Mouse (Mus musculus) T-helper 17 cell (primary cell): ENCODE measurements at regions not wholly inside any gene's neighbourhood (a gene's known extent, or its start where the extent isn't known, plus 50 kb on each side); places are given as distances from the start of the nearest gene placed in this dataset.

Source experiments
- in situ Hi-C, 2 experiments: fragments of 300-600 bp; cut with MboI, MseI; formaldehyde crosslinking; loops; 1 replicate in 1 of 2; 2 replicates in 1 of 2; pipeline ENCODE4 v1.15.1; 2025; ENCODE audit warnings: high pct_unique_total_duplicates in 2 of 2

- in situ Hi-C loops = no loop called here
These were observed 175.0 kb upstream of the Lrig3 start for GRCm38 (mm10) chr10:125790924-125791323.

GRCm38 (mm10) chr10:125794504-125794903 is 171.5 kb upstream of the Lrig3 start:
- in situ Hi-C loops = no loop called here

- in situ Hi-C loops = no loop called here
These were observed 170.6 kb upstream of the Lrig3 start for GRCm38 (mm10) chr10:125795323-125795722.

GRCm38 (mm10) chr10:125798678-125799077 is 167.3 kb upstream of the Lrig3 start:
- in situ Hi-C loops = no loop called here

GRCm38 (mm10) chr10:125800572-125801114 is 165.3 kb upstream of the Lrig3 start:
- in situ Hi-C loops = no loop called here

- in situ Hi-C loops = no loop called here
These were observed 164.5 kb upstream of the Lrig3 start for GRCm38 (mm10) chr10:125801450-125801849.

GRCm38 (mm10) chr10:125802923-125803583 is 162.9 kb upstream of the Lrig3 start:
- in situ Hi-C loops = no loop called here

GRCm38 (mm10) chr10:125809763-125810361 is 156.1 kb upstream of the Lrig3 start:
- in situ Hi-C loops = no loop called here

GRCm38 (mm10) chr10:125810590-125810989 is 155.4 kb upstream of the Lrig3 start:
- in situ Hi-C loops = no loop called here

- in situ Hi-C loops = no loop called here
These were observed 151.6 kb upstream of the Lrig3 start for GRCm38 (mm10) chr10:125814191-125814887.

GRCm38 (mm10) chr10:125832134-125832533 is 133.8 kb upstream of the Lrig3 start:
- in situ Hi-C loops = no loop called here

GRCm38 (mm10) chr10:125832764-125833163 is 133.2 kb upstream of the Lrig3 start:
- in situ Hi-C loops = no loop called here

GRCm38 (mm10) chr10:125833989-125834388 is 132.0 kb upstream of the Lrig3 start:
- in situ Hi-C loops = no loop called here

- in situ Hi-C loops = no loop called here
These were observed 127.0 kb upstream of the Lrig3 start for GRCm38 (mm10) chr10:125838982-125839381.

GRCm38 (mm10) chr10:125839621-125840141 is 126.3 kb upstream of the Lrig3 start:
- in situ Hi-C loops = no loop called here

GRCm38 (mm10) chr10:125840388-125840787 is 125.6 kb upstream of the Lrig3 start:
- in situ Hi-C loops = no loop called here

GRCm38 (mm10) chr10:125844336-125844865 is 121.6 kb upstream of the Lrig3 start:
- in situ Hi-C loops = no loop called here

- in situ Hi-C loops = no loop called here
These were observed 120.9 kb upstream of the Lrig3 start for GRCm38 (mm10) chr10:125845014-125845514.

- in situ Hi-C loops = loop anchor here in 1 of 2 experiments (5.0 kb wide), 1 partner anchor 1782 kb away; no protein-coding TSS in a partner anchor
These were observed 115.6 kb upstream of the Lrig3 start for GRCm38 (mm10) chr10:125850370-125850769.

- in situ Hi-C loops = no loop called here
These were observed 104.2 kb upstream of the Lrig3 start for GRCm38 (mm10) chr10:125861734-125862133.

GRCm38 (mm10) chr10:125866346-125866745 is 99.6 kb upstream of the Lrig3 start:
- in situ Hi-C loops = loop anchor here in 1 of 2 experiments (5.0 kb wide), 1 partner anchor 781 kb away; no protein-coding TSS in a partner anchor

- in situ Hi-C loops = no loop called here
These were observed 81.4 kb upstream of the Lrig3 start for GRCm38 (mm10) chr10:125884563-125884962.
